Mouse (Mus musculus): ENCODE measurements around the gene Tfdp1. TPM values are rescaled to one million over a fixed set of nuclear protein-coding genes. Genes with fewer than 3 reads are reported as not detected.

Gene Tfdp1
- polyA plus RNA-seq, 1 experiment from 2014 or later: 104 TPM

Other genes with a start within 250 kb of the Tfdp1 start
- gene Pcid2, start 233.3 kb upstream of the Tfdp1 start, polyA plus RNA-seq (2015; fragmentation: Nextera tagmentation; extraction: Ambion mirVana): 45.7 and 46.0 TPM in 2 replicates
- gene Cul4a, start 233.1 kb upstream of the Tfdp1 start, polyA plus RNA-seq (2015; fragmentation: Nextera tagmentation; extraction: Ambion mirVana): 72.1 and 82.7 TPM in 2 replicates
- 281 and 292 TPM in 2 replicates for gene Lamp1, start 179.6 kb upstream of the Tfdp1 start, polyA plus RNA-seq (2015; fragmentation: Nextera tagmentation; extraction: Ambion mirVana)
- gene Grtp1, start 138.1 kb upstream of the Tfdp1 start, polyA plus RNA-seq (2015; fragmentation: Nextera tagmentation; extraction: Ambion mirVana): 9.7 and 11.2 TPM in 2 replicates
- 0.65 and 2.4 TPM in 2 replicates for gene Adprhl1, start 84.6 kb upstream of the Tfdp1 start, polyA plus RNA-seq (2015; fragmentation: Nextera tagmentation; extraction: Ambion mirVana)
- gene Dcun1d2, start 50.6 kb upstream of the Tfdp1 start, polyA plus RNA-seq (2015; fragmentation: Nextera tagmentation; extraction: Ambion mirVana): 33.5 and 34.3 TPM in 2 replicates
- gene Tmco3, start 50.6 kb upstream of the Tfdp1 start, polyA plus RNA-seq (2015; fragmentation: Nextera tagmentation; extraction: Ambion mirVana): 45.9 and 49.2 TPM in 2 replicates
- gene Atp4b, start 58.1 kb downstream of the Tfdp1 start, polyA plus RNA-seq (2015; fragmentation: Nextera tagmentation; extraction: Ambion mirVana): not detected in 2 replicates
- gene Grk1, start 66.3 kb downstream of the Tfdp1 start, polyA plus RNA-seq (2015; fragmentation: Nextera tagmentation; extraction: Ambion mirVana): not detected in 2 replicates
- gene Tmem255b, start 96.4 kb downstream of the Tfdp1 start, polyA plus RNA-seq (2015; fragmentation: Nextera tagmentation; extraction: Ambion mirVana): 0.25 and 0.68 TPM in 2 replicates
- gene Gas6, start 155.7 kb downstream of the Tfdp1 start, polyA plus RNA-seq (2015; fragmentation: Nextera tagmentation; extraction: Ambion mirVana): 25.9 and 28.8 TPM in 2 replicates
- not detected in 2 replicates for gene 1700029H14Rik, start 223.7 kb downstream of the Tfdp1 start, polyA plus RNA-seq (2015; fragmentation: Nextera tagmentation; extraction: Ambion mirVana)

All from neural tube, embryonic 13.5 days (tissue).